Mouse (Mus musculus) large intestine, adult 2 months (tissue): Measurements from ENCODE around the gene Epx. TPM values are rescaled to one million over a fixed set of nuclear protein-coding genes. Genes with fewer than 3 reads are reported as not detected.

ENCODE experiments used
- DNase-seq: peaks from one replicate; pipeline ENCODE4 v3.0.0-alpha.2; 2012; ENCODE audit warnings: low read depth, low spot score
- WGBS: fragments of 180-500 bp; shearing (Covaris S2); methylation state at CpG from one replicate; pipeline ENCODE4 v1.1.7; 2018; 5-methylcytosine and 5-hydroxymethylcytosine counted together
- polyA plus RNA-seq: library from polyadenylated mRNA; depleted of rRNA; stranded (reverse); fragments of >200 nt; gene quantifications from 2 replicates; pipeline ENCODE4 v1.2.3, GENCODE M21; 2012; rRNA removed

Epx gene
- polyA plus RNA-seq, 1 experiment: 0.20 TPM

GRCm38 (mm10) chr11:87846968-87847600 lies 28.3 kb downstream of the Epx start:
- no peak for DNase-seq
- WGBS: 35% methylated on average over 12 of the region's 12 CpGs

GRCm38 (mm10) chr11:87841436-87841835 lies 33.9 kb downstream of the Epx start:
- WGBS: 96% methylated on average over 3 of the region's 3 CpGs

DNA sequence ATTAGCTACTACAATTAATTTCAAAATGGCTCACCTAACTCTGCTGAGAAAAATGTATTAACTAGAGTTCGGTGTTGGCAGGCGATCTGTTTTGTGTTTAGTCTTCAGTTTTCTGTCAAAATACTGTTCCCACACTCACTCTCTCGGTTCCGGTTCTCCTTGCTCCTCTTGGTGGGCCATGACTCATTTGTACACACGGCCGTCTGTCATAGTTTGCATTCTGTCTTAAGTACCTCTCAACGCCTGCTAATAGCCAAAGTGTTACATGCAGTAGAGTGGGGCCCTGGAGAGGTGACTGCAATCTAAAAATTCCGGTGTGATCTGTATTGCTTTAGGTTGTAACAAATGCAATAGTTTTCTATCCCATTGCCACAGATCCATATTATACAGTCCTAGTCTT lies 34.7 kb downstream of the Epx start:
- no peak for DNase-seq
- WGBS: 81% methylated on average over 8 of the region's 8 CpGs

More at GRCm38 (mm10) chr11:87841436-87841835, 33.9 kb downstream of the Epx start:
- no peak for DNase-seq

DNA sequence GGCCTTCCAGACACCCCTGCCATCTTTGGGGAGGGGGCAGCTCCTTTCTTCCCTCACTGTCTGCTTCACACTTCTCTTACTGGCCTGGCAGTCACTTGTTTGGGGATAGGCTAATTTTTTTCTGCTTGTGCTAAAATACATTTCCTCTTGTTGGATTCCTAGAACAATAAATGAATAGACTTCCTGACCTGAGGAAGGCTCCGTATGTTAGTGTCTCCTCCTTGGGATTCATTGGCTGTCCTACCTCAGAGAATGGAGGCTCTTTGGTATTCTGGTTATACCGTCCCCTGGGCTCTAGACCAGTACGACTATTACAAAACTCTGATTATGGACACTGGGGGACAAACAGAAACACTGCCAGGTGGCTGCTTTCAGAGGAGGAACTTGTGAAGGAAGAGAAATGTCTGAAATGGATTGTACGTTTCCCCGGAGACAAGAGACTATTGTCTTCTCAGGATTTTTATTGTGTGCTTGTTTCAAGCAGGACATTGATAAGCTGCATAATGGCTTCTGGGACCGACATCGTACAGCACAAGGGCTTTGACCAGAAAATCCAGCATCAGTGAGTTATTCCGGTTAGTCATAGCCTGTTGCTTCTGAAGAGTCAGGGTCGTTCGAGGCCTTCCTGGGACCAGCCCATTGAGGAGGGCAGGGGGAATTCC lies 47.0 kb downstream of the Epx start, which contains the start of gene Lpo:
Lpo (minus strand) TSS at position 51 of the 662 bp plus-strand sequence.
- no peak for DNase-seq
- WGBS: 14% methylated on average over 10 of the region's 10 CpGs

DNA sequence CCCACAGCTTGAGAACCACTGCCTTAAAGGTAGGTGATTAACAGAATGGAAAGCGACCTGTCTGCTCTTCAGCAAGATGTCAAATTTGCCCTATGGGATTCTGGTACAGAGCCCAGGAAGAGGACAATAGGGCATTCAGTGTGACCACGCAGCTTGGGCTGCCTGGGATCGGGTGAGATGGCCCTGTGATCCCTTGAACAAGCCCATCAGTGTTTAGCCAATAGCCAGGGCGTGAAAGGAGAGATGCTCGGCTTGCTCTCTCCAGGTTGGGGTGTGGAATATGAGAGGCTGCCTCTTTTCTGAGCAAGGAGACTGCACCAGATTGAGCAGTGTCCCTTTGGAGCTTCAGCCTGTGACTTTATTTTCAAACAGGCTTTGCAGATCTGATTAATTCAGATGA lies 53.8 kb downstream of the Epx start:
- WGBS: 49% methylated on average over 5 of the region's 5 CpGs
- DNase-seq: no peak

DNA sequence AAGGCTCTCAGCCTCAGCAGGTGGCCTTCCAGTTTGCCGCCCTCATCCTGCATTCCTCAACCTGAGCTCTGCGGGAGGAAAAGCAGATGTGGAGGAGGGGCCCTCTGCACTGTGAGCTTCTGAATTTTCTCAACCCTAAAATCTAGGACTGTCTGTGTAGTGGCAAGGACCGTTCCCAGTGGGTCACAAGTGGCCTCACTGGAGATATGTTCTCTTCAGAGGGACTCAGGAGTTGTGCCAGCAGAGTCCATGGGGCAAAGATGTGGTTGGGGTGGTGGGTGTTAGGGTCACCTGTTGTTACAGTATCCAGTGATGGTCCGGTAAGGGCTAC lies 57.9 kb downstream of the Epx start:
- DNase-seq: no peak
- 43% methylated on average over 4 of the region's 4 CpGs for WGBS

DNA sequence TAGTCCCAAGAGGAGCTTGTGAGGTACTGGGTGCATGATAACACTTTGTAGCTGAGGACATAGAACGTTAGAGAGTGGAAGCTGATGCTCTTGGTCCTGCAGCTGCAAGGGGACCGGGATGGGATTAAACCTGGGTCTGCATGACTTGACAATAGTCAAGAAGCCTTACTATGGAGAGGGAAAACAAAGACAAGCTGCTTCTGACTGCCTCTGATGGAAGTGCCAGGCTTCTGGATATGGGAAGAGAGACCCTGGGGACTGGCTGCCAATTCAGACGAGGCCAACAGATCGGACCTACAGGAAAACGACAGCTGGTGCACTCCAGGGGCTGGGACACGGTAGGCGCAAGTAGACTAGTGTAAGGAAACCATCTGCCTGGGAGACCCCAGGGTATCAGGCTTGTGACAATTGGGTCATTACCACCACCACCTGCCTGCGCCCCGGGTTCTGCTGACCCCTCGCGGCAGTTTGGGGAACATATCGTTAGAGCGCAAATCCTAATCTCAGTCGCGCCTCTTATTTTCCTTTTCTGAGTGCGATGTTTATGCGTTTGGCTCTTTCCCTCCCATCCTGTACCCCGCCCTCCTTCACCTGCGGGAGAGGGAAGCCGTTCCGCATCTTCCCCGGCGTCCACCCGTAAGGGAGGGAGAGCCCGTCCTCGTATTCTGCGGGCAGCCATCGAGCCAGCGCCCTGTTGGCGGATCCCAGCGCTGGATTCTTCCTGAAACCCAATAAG lies 58.5 kb downstream of the Epx start:
- no peak for DNase-seq
- WGBS: 7% methylated on average over 31 of the region's 31 CpGs

GRCm38 (mm10) chr11:87814831-87815230 lies 60.5 kb downstream of the Epx start:
- DNase-seq: no peak
- 71% methylated on average over 8 of the region's 8 CpGs for WGBS

Other genes starting within 250 kb of the Epx start
- gene Rnf43, start 212.8 kb downstream of the Epx start, polyA plus RNA-seq: 11.2 and 16.2 TPM in 2 replicates
- gene Supt4a, start 138.0 kb downstream of the Epx start, polyA plus RNA-seq: 67.4 and 76.6 TPM in 2 replicates
- 0.81 and 1.0 TPM in 2 replicates for gene Tspoap1, start 115.0 kb downstream of the Epx start, polyA plus RNA-seq
- 0.06 and 0.08 TPM in 2 replicates for gene Mpo, start 82.0 kb downstream of the Epx start, polyA plus RNA-seq
- gene Lpo, start 47.2 kb downstream of the Epx start, polyA plus RNA-seq: 0.07 and 0.17 TPM in 2 replicates
- 9.0 and 9.9 TPM in 2 replicates for gene Mks1, start 22.3 kb downstream of the Epx start, polyA plus RNA-seq
- not detected in 2 replicates for gene Olfr462, start 16.7 kb upstream of the Epx start, polyA plus RNA-seq
- not detected in 2 replicates for gene Olfr463, start 21.9 kb upstream of the Epx start, polyA plus RNA-seq
- not detected in 2 replicates for gene Olfr464, start 45.4 kb upstream of the Epx start, polyA plus RNA-seq
- 71.1 and 101 TPM in 2 replicates for gene Dynll2, start 112.0 kb upstream of the Epx start, polyA plus RNA-seq
- 54.8 and 81.0 TPM in 2 replicates for gene Srsf1, start 171.8 kb upstream of the Epx start, polyA plus RNA-seq
- gene Vezf1, start 192.7 kb upstream of the Epx start, polyA plus RNA-seq: 9.8 and 13.7 TPM in 2 replicates
- gene Cuedc1, start 222.5 kb upstream of the Epx start, polyA plus RNA-seq: 11.2 and 13.0 TPM in 2 replicates